Mouse (Mus musculus): ENCODE measurements around the gene Lrp10.

Lrp10 gene

GRCm38 (mm10) chr14:54433941-54434531, 29.9 kb upstream of the Lrp10 start:
- no peak for DNase-seq (ENCODE audit: low read depth)

DNA sequence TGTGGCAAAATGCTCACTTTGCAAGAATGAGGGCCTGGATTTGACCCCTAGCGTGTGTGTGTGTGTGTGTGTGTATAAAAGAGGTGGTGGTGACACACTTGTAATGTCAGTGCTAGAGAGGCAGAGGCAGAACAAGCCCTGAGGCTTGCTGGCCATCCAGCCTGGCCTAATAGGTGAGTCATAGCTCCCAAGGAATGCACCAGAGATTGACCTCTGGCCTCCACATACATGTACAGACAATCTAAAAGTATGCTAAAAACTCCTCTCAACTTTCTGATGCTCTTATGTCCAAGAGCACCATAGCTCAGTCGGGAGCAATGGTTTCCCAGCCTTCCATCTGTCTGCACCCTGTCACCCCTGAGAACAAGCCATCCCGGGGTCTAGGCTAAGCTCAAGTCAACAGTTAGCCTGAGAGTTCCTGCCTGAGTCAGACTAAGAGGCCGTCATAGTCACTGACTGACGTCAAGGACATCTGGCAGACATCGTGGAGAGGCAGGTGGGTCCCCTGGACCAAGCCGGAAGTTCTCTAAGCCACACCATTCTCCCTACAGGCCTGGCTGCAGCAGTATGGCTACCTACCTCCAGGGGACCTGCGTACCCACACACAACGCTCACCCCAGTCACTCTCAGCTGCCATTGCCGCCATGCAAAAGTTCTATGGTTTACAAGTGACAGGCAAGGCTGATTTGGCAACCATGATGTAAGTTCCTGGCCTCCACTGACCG, 28.6 kb upstream of the Lrp10 start:
- no peak for DNase-seq (ENCODE audit: low read depth)

DNA sequence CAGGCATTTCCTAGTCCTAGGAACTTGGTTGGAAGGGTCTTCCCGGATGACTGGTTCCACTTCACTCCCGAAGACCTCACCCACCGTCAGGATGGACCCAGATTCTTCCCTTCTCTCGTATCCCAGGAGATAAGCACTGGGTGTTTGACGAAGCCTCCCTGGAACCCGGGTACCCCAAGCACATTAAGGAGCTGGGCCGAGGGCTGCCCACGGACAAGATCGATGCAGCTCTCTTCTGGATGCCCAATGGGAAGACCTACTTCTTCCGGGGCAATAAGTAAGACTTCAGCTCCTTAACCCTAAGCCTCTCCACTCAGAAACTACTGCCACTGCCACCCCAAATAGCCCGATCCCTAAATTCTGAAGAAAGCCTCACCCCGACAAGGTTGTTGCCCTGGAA, 24.8 kb upstream of the Lrp10 start:
- no peak for DNase-seq (ENCODE audit: low read depth)

- DNase-seq (ENCODE audit: low read depth) = no peak
Observed at GRCm38 (mm10) chr14:54439610-54440009, 24.3 kb upstream of the Lrp10 start.

DNA sequence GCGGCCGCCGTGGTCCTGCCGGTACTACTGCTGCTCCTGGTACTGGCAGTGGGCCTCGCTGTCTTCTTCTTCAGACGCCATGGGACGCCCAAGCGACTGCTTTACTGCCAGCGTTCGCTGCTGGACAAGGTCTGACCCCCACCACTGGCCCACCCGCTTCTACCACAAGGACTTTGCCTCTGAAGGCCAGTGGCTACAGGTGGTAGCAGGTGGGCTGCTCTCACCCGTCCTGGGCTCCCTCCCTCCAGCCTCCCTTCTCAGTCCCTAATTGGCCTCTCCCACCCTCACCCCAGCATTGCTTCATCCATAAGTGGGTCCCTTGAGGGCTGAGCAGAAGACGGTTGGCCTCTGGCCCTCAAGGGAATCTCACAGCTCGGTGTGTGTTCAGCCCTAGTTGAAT, 23.4 kb upstream of the Lrp10 start:
- no peak for DNase-seq (ENCODE audit: low read depth)

DNA sequence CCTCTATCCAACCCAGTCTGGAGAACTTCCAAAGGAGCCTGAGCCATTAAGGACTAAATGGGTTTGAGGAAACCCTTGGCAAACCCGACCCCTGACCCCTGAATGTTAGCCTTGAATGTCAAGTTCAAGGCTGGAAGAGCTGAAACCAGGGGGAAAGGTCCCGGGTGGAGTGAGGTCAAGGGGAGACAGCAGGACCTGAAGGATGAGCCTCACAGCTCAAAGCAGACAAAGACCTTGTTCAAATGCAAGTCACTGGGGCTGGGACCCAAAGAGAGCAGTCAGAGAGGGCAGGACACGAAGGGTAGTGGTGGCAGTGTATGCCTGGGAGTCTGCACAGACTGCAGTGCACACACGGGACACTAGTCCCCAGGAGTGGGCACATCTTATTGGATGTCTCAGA, 22.6 kb upstream of the Lrp10 start:
- no peak for DNase-seq (ENCODE audit: low read depth)

DNA sequence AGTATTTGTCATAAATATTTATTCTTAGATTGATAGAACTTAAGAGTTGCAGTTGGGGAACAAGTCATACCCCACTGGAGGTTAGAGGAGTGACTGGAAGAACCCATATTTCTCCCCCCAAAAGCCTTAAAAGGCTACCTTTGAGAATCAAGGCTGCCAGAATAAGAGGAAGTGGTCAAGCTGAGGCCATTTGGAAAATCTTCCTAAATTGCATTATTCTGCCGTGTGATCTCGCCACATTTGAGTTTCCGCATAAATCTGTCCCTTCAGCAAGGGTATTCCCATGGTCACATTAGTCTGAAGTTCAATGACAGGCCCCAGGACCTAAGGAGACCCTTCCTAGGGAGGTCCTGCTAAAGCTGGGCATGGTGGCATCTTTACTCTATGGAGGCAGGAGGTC, 21.4 kb upstream of the Lrp10 start:
- DNase-seq (ENCODE audit: low read depth) = no peak

DNA sequence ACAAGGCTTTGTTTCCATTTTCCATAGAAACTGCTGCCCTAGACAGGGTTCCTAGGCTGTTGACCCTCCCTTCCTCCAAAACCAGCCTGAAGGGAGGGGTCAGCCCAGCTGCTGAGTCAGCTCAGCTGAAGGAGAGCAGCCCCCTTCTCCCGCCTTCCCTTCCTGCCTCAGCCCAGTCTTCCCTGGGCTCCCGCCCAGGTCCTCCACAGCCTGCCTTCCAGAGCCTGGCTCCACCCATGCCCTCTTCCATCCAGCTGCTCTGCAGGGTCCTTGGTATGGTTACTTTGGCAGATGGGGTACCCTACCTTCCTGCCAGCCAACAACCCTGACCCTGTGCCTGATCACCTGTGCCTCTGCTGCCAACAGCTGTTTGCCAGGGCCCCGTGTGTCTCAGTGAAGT, 20.7 kb upstream of the Lrp10 start:
- DNase-seq (ENCODE audit: low read depth) = peak; percentile 86

GRCm38 (mm10) chr14:54443712-54444618, 20.0 kb upstream of the Lrp10 start:
- peak; percentile 92 for DNase-seq (ENCODE audit: low read depth)

- DNase-seq (ENCODE audit: low read depth) = no peak
Observed at GRCm38 (mm10) chr14:54445476-54445875, 18.5 kb upstream of the Lrp10 start.

DNA sequence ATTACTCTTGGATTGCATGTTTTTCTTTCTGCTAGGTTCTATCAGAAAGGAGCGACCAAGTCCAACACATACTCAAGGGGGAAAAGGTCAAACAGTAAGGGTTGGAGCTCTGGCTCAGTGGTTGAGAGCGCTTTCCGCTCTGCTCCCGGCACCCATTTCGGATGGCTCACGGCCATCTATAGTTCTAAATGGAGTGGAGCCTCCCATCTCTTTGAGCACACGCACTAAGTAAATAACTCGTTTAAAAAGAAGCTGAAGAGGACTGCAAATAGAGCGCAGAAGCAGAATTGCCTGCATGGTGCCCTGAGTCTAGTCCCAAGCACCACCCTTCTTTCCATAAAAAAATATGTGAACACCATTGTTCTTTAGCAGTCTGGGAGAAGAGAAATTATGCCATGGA, 10.4 kb upstream of the Lrp10 start:
- no peak for DNase-seq (ENCODE audit: low read depth)

GRCm38 (mm10) chr14:54454669-54455528, 9.0 kb upstream of the Lrp10 start:
- no peak for DNase-seq (ENCODE audit: low read depth)

DNA sequence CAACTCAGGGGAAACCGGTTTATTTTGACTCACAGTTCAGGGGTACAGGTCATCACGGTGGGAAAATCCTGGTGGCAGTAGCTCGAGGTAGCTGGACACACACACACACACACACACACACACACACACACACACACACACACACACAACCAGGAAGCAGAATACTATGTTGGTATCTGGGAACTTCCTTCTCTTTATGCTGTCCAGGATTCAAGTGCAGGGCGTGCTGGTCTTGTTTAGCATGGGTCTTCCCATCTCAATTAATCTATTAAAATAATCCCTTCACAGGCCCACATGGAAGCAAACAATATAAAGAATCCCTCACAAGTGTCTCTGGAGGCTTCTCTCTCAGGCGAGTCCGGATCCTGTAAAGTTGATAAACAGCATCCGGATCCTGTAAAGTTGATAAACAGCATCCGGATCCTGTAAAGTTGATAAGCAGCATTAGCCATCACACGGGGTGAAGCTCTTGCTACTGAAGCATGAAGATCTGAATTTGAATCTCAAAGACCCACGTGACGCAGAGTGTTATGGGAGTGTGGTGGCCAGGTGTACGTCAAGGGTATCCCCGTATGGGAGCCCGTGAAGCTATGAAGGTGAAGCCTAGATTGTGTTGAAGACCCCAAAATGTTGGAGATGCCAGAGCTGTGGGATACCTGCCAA, 5.9 kb upstream of the Lrp10 start:
- DNase-seq (ENCODE audit: low read depth) = no peak

DNA sequence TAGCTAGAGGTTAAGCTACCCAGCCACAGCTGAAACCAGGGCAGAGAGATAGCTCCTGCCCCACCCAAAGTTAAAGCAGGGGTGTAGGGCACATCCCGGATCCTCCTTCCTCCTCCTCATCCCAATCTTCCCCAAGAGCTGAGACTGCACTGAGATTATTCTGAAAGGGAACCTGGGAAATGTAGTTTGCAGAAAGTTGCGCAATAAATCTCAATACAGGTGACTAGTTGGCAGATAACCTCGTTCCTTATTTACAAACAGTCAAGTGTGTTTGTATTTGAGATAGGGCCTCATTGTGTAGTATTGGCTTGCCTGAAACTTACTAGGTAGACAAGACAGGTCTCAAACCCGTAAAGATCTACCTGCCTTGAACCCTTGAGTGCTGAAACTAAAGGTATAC, 1.8 kb upstream of the Lrp10 start:
- DNase-seq (ENCODE audit: low read depth) = no peak

- DNase-seq (ENCODE audit: low read depth) = no peak
Observed at GRCm38 (mm10) chr14:54463108-54463958, 604 bp upstream of the Lrp10 start.

GRCm38 (mm10) chr14:54464293-54465005, 512 bp downstream of the Lrp10 start:
- DNase-seq (ENCODE audit: low read depth) = peak; percentile 68

DNA sequence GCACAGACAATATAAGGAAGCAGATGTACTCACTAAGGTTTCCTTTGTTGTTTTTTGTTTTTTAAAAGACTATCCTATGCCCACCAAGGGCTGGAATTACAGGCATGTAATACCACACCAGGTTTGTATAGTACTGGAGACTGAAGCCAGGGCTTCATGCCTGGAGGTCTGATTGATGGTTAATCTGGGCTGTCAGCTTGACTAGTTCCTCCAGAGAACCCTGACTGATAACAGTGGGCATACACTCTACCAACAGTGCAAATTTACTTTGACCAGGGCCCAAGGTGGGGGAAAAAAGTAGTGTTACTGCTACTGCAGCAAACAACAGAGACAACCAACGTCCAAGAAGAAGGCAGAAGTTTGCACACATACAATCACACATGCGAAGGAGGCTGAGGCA, 7.5 kb downstream of the Lrp10 start:
- DNase-seq (ENCODE audit: low read depth) = no peak

- DNase-seq (ENCODE audit: low read depth) = no peak
Observed at GRCm38 (mm10) chr14:54472671-54473070, 8.7 kb downstream of the Lrp10 start.

GRCm38 (mm10) chr14:54474744-54475143, 10.8 kb downstream of the Lrp10 start:
- DNase-seq (ENCODE audit: low read depth) = no peak
